ENCODE assay signal across 23 mouse cellular contexts in genomic region chr19:10323860-10324259, GRCm38 (mm10). TPM values are rescaled to one million over a fixed set of nuclear protein-coding genes. Genes with fewer than 3 reads are reported as not detected.
DNase-seq lines count a peak whose midpoint lies in the region; ATAC-seq and TF ChIP-seq lines count a peak whose summit lies in the region.
"Had no signal": no experiment of that assay in that cellular context is flagged by ENCODE, and none has a peak within 500 bp of the region (broad histone marks: within the 10 kb centered on the region; RNA-seq: fewer than 3 reads in every experiment).

No protein-coding gene starts in this region.

- peaks cover 7% of the 10 kb centered on the region; the same call in 1 of the 2 replicates for H3K4me1 ChIP-seq in hindbrain, embryonic 14.5 days (replicated peaks; ENCODE audit: control insufficient read depth, insufficient read depth, low read length)
- H3K4me1 ChIP-seq in hindbrain, embryonic 11.5 days (replicated peaks; ENCODE audit: control insufficient read depth, insufficient read depth, low read length) = no peaks in the 10 kb centered on the region
- peaks cover 7% of the 10 kb centered on the region for H3K4me1 ChIP-seq in midbrain, embryonic 13.5 days (replicated peaks)
- peaks cover 3% of the 10 kb centered on the region; the same call in 1 of the 2 replicates for H3K4me1 ChIP-seq in midbrain, embryonic 14.5 days (ENCODE audit: control insufficient read depth, insufficient read depth, low read length)
- peaks cover 6% of the 10 kb centered on the region; the same call in 1 of the 2 replicates for H3K4me1 ChIP-seq in intestine, embryonic 14.5 days (replicated peaks; ENCODE audit: control insufficient read depth, insufficient read depth, low read length)
- H3K4me1 ChIP-seq in intestine, postnatal 0 days (replicated peaks; ENCODE audit: control insufficient read depth, insufficient read depth, low read length) = no peaks in the 10 kb centered on the region
- H3K4me1 ChIP-seq: embryonic facial prominence, embryonic 12.5 days; embryonic facial prominence, embryonic 15.5 days had no signal

- intact Hi-C loops in left cerebral cortex, postnatal 14 days (cut with DNase I) = no loop called here

- TF ChIP-seq CTCF in intestine, postnatal 0 days (IDR thresholded peaks at IDR 0.05; ENCODE audit: low read depth) = no peak

- no peaks in the 10 kb centered on the region for H3K9me3 ChIP-seq in hindbrain, embryonic 14.5 days (ENCODE audit: control insufficient read depth, low read length)
- no peaks in the 10 kb centered on the region for H3K9me3 ChIP-seq in hindbrain, embryonic 11.5 days (ENCODE audit: control insufficient read depth, low read length)
- no peaks in the 10 kb centered on the region for H3K9me3 ChIP-seq in midbrain, embryonic 13.5 days
- no peaks in the 10 kb centered on the region for H3K9me3 ChIP-seq in midbrain, embryonic 14.5 days (ENCODE audit: control insufficient read depth, low read length)
- H3K9me3 ChIP-seq in intestine, embryonic 14.5 days (ENCODE audit: control insufficient read depth, low read length) = no peaks in the 10 kb centered on the region
- H3K9me3 ChIP-seq in intestine, postnatal 0 days (ENCODE audit: control insufficient read depth) = no peaks in the 10 kb centered on the region
- H3K9me3 ChIP-seq: embryonic facial prominence, embryonic 12.5 days; embryonic facial prominence, embryonic 15.5 days; heart, embryonic 12.5 days; heart, embryonic 15.5 days; hindbrain, embryonic 10.5 days had no signal

- no peaks in the 10 kb centered on the region for H3K27me3 ChIP-seq in hindbrain, embryonic 14.5 days (ENCODE audit: control insufficient read depth, insufficient read depth, low read length)
- no peaks in the 10 kb centered on the region for H3K27me3 ChIP-seq in hindbrain, embryonic 11.5 days (ENCODE audit: control insufficient read depth, insufficient read depth, low read length)
- peaks cover 9% of the 10 kb centered on the region; the same call in 1 of the 2 replicates for H3K27me3 ChIP-seq in midbrain, embryonic 13.5 days
- H3K27me3 ChIP-seq in midbrain, embryonic 14.5 days (ENCODE audit: control insufficient read depth, insufficient read depth, low read length) = no peaks in the 10 kb centered on the region
- no peaks in the 10 kb centered on the region for H3K27me3 ChIP-seq in intestine, embryonic 14.5 days (replicated peaks; ENCODE audit: control insufficient read depth, insufficient read depth, low read length)
- no peaks in the 10 kb centered on the region for H3K27me3 ChIP-seq in intestine, postnatal 0 days (replicated peaks; ENCODE audit: control insufficient read depth, insufficient read depth, low read length)
- H3K27me3 ChIP-seq: embryonic facial prominence, embryonic 12.5 days; embryonic facial prominence, embryonic 15.5 days had no signal

- H3K4me3 ChIP-seq in hindbrain, embryonic 14.5 days (replicated peaks; ENCODE audit: low read length) = no peak overlapping the region
- no peak overlapping the region for H3K4me3 ChIP-seq in hindbrain, embryonic 11.5 days (ENCODE audit: low read depth, low read length)
- no peak overlapping the region for H3K4me3 ChIP-seq in midbrain, embryonic 13.5 days (replicated peaks)
- H3K4me3 ChIP-seq in midbrain, embryonic 14.5 days (replicated peaks; ENCODE audit: low read depth, low read length) = no peak overlapping the region
- no peak overlapping the region for H3K4me3 ChIP-seq in intestine, embryonic 14.5 days (ENCODE audit: low read depth, low read length)
- H3K4me3 ChIP-seq in intestine, postnatal 0 days (ENCODE audit: low read depth, low read length) = no peak overlapping the region
- H3K4me3 ChIP-seq: embryonic facial prominence, embryonic 12.5 days; embryonic facial prominence, embryonic 15.5 days; gastrocnemius, adult 2 months; heart, embryonic 12.5 days; heart, embryonic 15.5 days; hindbrain, embryonic 10.5 days had no signal

- no peaks in the 10 kb centered on the region for H3K36me3 ChIP-seq in hindbrain, embryonic 14.5 days (replicated peaks; ENCODE audit: control insufficient read depth, insufficient read depth)
- H3K36me3 ChIP-seq in hindbrain, embryonic 11.5 days (ENCODE audit: control insufficient read depth, insufficient read depth, low read length) = no peaks in the 10 kb centered on the region
- no peaks in the 10 kb centered on the region for H3K36me3 ChIP-seq in midbrain, embryonic 13.5 days
- H3K36me3 ChIP-seq in midbrain, embryonic 14.5 days (ENCODE audit: control insufficient read depth, insufficient read depth, low read length) = no peaks in the 10 kb centered on the region
- no peaks in the 10 kb centered on the region for H3K36me3 ChIP-seq in intestine, embryonic 14.5 days (ENCODE audit: control insufficient read depth, insufficient read depth, low read length)
- no peaks in the 10 kb centered on the region for H3K36me3 ChIP-seq in intestine, postnatal 0 days (ENCODE audit: control insufficient read depth, insufficient read depth)
- H3K36me3 ChIP-seq: embryonic facial prominence, embryonic 12.5 days; embryonic facial prominence, embryonic 15.5 days; heart, embryonic 12.5 days; heart, embryonic 15.5 days; hindbrain, embryonic 10.5 days had no signal

- H3K9ac ChIP-seq in hindbrain, embryonic 14.5 days = no peak overlapping the region
- H3K9ac ChIP-seq in hindbrain, embryonic 11.5 days (ENCODE audit: low read depth, low read length) = no peak overlapping the region
- no peak overlapping the region for H3K9ac ChIP-seq in midbrain, embryonic 13.5 days (replicated peaks)
- no peak overlapping the region for H3K9ac ChIP-seq in midbrain, embryonic 14.5 days (replicated peaks; ENCODE audit: low read length)
- H3K9ac ChIP-seq in intestine, embryonic 14.5 days (ENCODE audit: low read length) = no peak overlapping the region
- H3K9ac ChIP-seq in intestine, postnatal 0 days (ENCODE audit: low read depth, low read length) = no peak overlapping the region
- H3K9ac ChIP-seq: embryonic facial prominence, embryonic 12.5 days; embryonic facial prominence, embryonic 15.5 days; forebrain, postnatal 0 days; heart, embryonic 12.5 days; heart, embryonic 15.5 days had no signal

- no peak overlapping the region for H3K27ac ChIP-seq in hindbrain, embryonic 14.5 days
- no peak overlapping the region for H3K27ac ChIP-seq in hindbrain, embryonic 11.5 days (ENCODE audit: low read depth, low read length)
- H3K27ac ChIP-seq in midbrain, embryonic 13.5 days = no peak overlapping the region
- H3K27ac ChIP-seq in midbrain, embryonic 14.5 days (replicated peaks; ENCODE audit: low read depth, low read length) = no peak overlapping the region
- H3K27ac ChIP-seq in intestine, embryonic 14.5 days (ENCODE audit: low read depth) = no peak overlapping the region
- H3K27ac ChIP-seq in intestine, postnatal 0 days (ENCODE audit: low read depth, low read length) = no peak overlapping the region
- H3K27ac ChIP-seq: embryonic facial prominence, embryonic 12.5 days; embryonic facial prominence, embryonic 15.5 days; gastrocnemius, adult 2 months; heart, embryonic 15.5 days; hindbrain, embryonic 10.5 days had no signal

- no peak overlapping the region for H3K4me2 ChIP-seq in hindbrain, embryonic 14.5 days (replicated peaks)
- H3K4me2 ChIP-seq in hindbrain, embryonic 11.5 days (replicated peaks; ENCODE audit: low read depth, low read length) = no peak overlapping the region
- no peak overlapping the region for H3K4me2 ChIP-seq in midbrain, embryonic 13.5 days (replicated peaks)
- no peak overlapping the region for H3K4me2 ChIP-seq in midbrain, embryonic 14.5 days (ENCODE audit: low read length)
- H3K4me2 ChIP-seq in intestine, embryonic 14.5 days (ENCODE audit: low read length) = no peak overlapping the region
- H3K4me2 ChIP-seq in intestine, postnatal 0 days (replicated peaks; ENCODE audit: low read depth) = no peak overlapping the region
- H3K4me2 ChIP-seq: embryonic facial prominence, embryonic 12.5 days; embryonic facial prominence, embryonic 15.5 days; heart, embryonic 12.5 days; heart, embryonic 15.5 days had no signal

- no peak for DNase-seq in hindbrain, embryonic 14.5 days (ENCODE audit: low spot score)
- DNase-seq in hindbrain, embryonic 11.5 days (ENCODE audit: low spot score) = no peak
- DNase-seq in midbrain, embryonic 14.5 days = no peak
- no peak for DNase-seq in intestine, embryonic 14.5 days (ENCODE audit: low spot score)
- no peak for DNase-seq in left cerebral cortex, postnatal 14 days (ENCODE audit: low spot score in 2 of 2)
- DNase-seq in adrenal gland, postnatal 14 days = no peak
- DNase-seq: cerebellum, adult 11 months; cerebellum, adult 2 months; cerebellum, adult 9-11 months; cerebellum, postnatal 25 days; gastrocnemius, adult 2 months; gastrocnemius, postnatal 25 days; heart, postnatal 36 days had no signal

- ATAC-seq in hindbrain, embryonic 14.5 days (ENCODE audit: low FRiP score) = peak; percentile 27; the same call in 1 of the 2 replicates
- no peak for ATAC-seq in hindbrain, embryonic 11.5 days (ENCODE audit: low FRiP score)
- 0 out of 2 replicates have a peak, but pooled peaks have one; percentile 40 for ATAC-seq in midbrain, embryonic 13.5 days
- ATAC-seq in midbrain, embryonic 14.5 days (ENCODE audit: low FRiP score, low TSS enrichment) = no peak
- peak; percentile 78 for ATAC-seq in intestine, embryonic 14.5 days (replicated peaks; ENCODE audit: low FRiP score, low TSS enrichment, low read depth)
- ATAC-seq in intestine, postnatal 0 days = peak; percentile 74
- ATAC-seq: activated CD4-positive, CD25-positive, alpha-beta regulatory T cell, adult 4 months had no signal

- WGBS in hindbrain, embryonic 14.5 days = 72% methylated on average over 5 of the region's 5 CpGs
- WGBS in hindbrain, embryonic 11.5 days = 80% methylated on average over 5 of the region's 5 CpGs
- 77% methylated on average over 5 of the region's 5 CpGs for WGBS in midbrain, embryonic 13.5 days
- WGBS in midbrain, embryonic 14.5 days = 79% methylated on average over 5 of the region's 5 CpGs
- 63% methylated on average over 5 of the region's 5 CpGs for WGBS in intestine, embryonic 14.5 days
- WGBS in intestine, postnatal 0 days = 39% methylated on average over 5 of the region's 5 CpGs

RNA-seq across cellular contexts. Expression of gene Dagla, which starts 19.2 kb away (rescaled TPM):
- polyA plus RNA-seq in hindbrain, embryonic 14.5 days (2014; fragmentation: Nextera tagmentation; extraction: Ambion mirVana) = 9.9 and 10.2 TPM in 2 replicates
- 1.5 and 1.8 TPM in 2 replicates for polyA plus RNA-seq in hindbrain, embryonic 11.5 days (2014; fragmentation: Nextera tagmentation; extraction: Ambion mirVana)
- polyA plus RNA-seq in midbrain, embryonic 13.5 days (2015; fragmentation: Nextera tagmentation; extraction: Ambion mirVana) = 5.1 and 5.3 TPM in 2 replicates
- polyA plus RNA-seq in midbrain, embryonic 14.5 days (2014; fragmentation: Nextera tagmentation; extraction: Ambion mirVana) = 9.4 and 9.8 TPM in 2 replicates
- 4.2 and 4.7 TPM in 2 replicates for polyA plus RNA-seq in intestine, embryonic 14.5 days (2014; fragmentation: Nextera tagmentation; extraction: Ambion mirVana)
- polyA plus RNA-seq in intestine, postnatal 0 days (2015; fragmentation: Nextera tagmentation; extraction: Ambion mirVana) = 1.3 TPM in 2 replicates
- total RNA-seq in left cerebral cortex, postnatal 14 days (2021) = 10 to 100 TPM; 84.2 to 85.4 TPM
- total RNA-seq in adrenal gland, postnatal 14 days (2021) = 5.5 and 7.4 TPM in 2 replicates
- total RNA-seq: common myeloid progenitor, adult 5-6 weeks had no signal

Comparison
In these comparisons a context has a peak if more than half of its experiments do, and no peak if none do; other contexts are left out.
1. ATAC-seq: peak in hindbrain, embryonic 14.5 days (single experiment), midbrain, embryonic 13.5 days (single experiment), intestine, embryonic 14.5 days (single experiment) and intestine, postnatal 0 days (single experiment); none in hindbrain, embryonic 11.5 days (single experiment) and midbrain, embryonic 14.5 days (single experiment).